Mouse (Mus musculus) C2C12 (cell line): ENCODE results near the gene Mrpl46. TPM values are rescaled to one million over a fixed set of nuclear protein-coding genes. Genes with fewer than 3 reads are reported as not detected.

Experiments used
- H3K27me3 ChIP-seq: one replicate; pipeline ENCODE4 v1.6.1; 2011; ENCODE audit not compliant: control insufficient read depth, insufficient read depth, insufficient read length
- H3K36me3 ChIP-seq: one replicate; pipeline ENCODE4 v1.6.1; 2011; ENCODE audit not compliant: control insufficient read depth, insufficient read depth
- H3K4me3 ChIP-seq: one replicate; pipeline ENCODE4 v1.5.1; 2011; ENCODE audit warnings: mild to moderate bottlenecking, control low read depth; ENCODE audit not compliant: poor library complexity, insufficient read depth, severe bottlenecking
- H3K79me2 ChIP-seq: one replicate; pipeline ENCODE4 v1.6.1; 2011; ENCODE audit not compliant: control insufficient read depth, insufficient read depth
- H3K79me3 ChIP-seq: one replicate; pipeline ENCODE4 v1.6.1; 2011; ENCODE audit warnings: low read depth, control low read depth
- H3ac ChIP-seq: one replicate; pipeline ENCODE3; 2011; ENCODE audit warnings: low read depth; ENCODE audit not compliant: control insufficient read depth, insufficient read length
- CEBPB ChIP-seq: IDR thresholded peaks from one replicate; pipeline ENCODE4 v1.6.1; 2011; ENCODE audit warnings: low read depth, mild to moderate bottlenecking, control low read depth, moderate library complexity
- CTCF ChIP-seq: IDR thresholded peaks from one replicate; pipeline ENCODE4 v1.5.1; 2011; ENCODE audit not compliant: control insufficient read depth, insufficient read depth, insufficient read length
- FOSL1 ChIP-seq: IDR thresholded peaks from one replicate; pipeline ENCODE4 v1.8.0; 2011; ENCODE audit warnings: mild to moderate bottlenecking, low read length; ENCODE audit not compliant: poor library complexity, insufficient read depth, severe bottlenecking
- MAX ChIP-seq: IDR thresholded peaks from one replicate; pipeline ENCODE4 v1.6.1; 2011; ENCODE audit warnings: mild to moderate bottlenecking, control low read depth
- MYOD1 ChIP-seq: IDR thresholded peaks from one replicate; pipeline ENCODE4 v1.6.1; 2011; ENCODE audit warnings: low read depth; ENCODE audit not compliant: control insufficient read depth, insufficient read length
- MYOG ChIP-seq: IDR thresholded peaks from one replicate; pipeline ENCODE4 v1.6.1; 2011; ENCODE audit not compliant: control insufficient read depth, insufficient read length; ENCODE audit errors: extremely low read depth
- USF1 ChIP-seq: IDR thresholded peaks from one replicate; pipeline ENCODE4 v1.6.1; 2011; ENCODE audit warnings: low read depth, mild to moderate bottlenecking, control low read depth, moderate library complexity
- long read RNA-seq, 2 experiments: library from polyadenylated mRNA; unstranded; transcript quantifications; one replicate each; pipeline ENCODE4 v2.0.0; 2019 to 2020
- polyA plus RNA-seq: library from polyadenylated mRNA; unstranded; fragments of >200 nt; fragmentation: generic; extraction: Trizol; gene quantifications from one replicate; pipeline ENCODE4 v1.2.1, GENCODE M21; 2012; ENCODE audit warnings: missing spikeins

The Mrpl46 gene
- polyA plus RNA-seq, result 32.4 TPM
- long read RNA-seq, experiment 1, transcript Mrpl46-201 (4 exons, 1,134 nt), result major isoform, 37 of 38 reads
- long read RNA-seq, experiment 1, partial matches to known transcripts, result 1 of 38 reads
- long read RNA-seq, experiment 1, other reads (novel, unspliced or antisense), result 0 of 38 reads
- long read RNA-seq, experiment 2, transcript Mrpl46-201 (4 exons, 1,134 nt), result major isoform, 18 of 20 reads
- long read RNA-seq, experiment 2, partial matches to known transcripts, result 1 of 20 reads
- long read RNA-seq, experiment 2, other reads (novel, unspliced or antisense), result 1 of 20 reads

DNA sequence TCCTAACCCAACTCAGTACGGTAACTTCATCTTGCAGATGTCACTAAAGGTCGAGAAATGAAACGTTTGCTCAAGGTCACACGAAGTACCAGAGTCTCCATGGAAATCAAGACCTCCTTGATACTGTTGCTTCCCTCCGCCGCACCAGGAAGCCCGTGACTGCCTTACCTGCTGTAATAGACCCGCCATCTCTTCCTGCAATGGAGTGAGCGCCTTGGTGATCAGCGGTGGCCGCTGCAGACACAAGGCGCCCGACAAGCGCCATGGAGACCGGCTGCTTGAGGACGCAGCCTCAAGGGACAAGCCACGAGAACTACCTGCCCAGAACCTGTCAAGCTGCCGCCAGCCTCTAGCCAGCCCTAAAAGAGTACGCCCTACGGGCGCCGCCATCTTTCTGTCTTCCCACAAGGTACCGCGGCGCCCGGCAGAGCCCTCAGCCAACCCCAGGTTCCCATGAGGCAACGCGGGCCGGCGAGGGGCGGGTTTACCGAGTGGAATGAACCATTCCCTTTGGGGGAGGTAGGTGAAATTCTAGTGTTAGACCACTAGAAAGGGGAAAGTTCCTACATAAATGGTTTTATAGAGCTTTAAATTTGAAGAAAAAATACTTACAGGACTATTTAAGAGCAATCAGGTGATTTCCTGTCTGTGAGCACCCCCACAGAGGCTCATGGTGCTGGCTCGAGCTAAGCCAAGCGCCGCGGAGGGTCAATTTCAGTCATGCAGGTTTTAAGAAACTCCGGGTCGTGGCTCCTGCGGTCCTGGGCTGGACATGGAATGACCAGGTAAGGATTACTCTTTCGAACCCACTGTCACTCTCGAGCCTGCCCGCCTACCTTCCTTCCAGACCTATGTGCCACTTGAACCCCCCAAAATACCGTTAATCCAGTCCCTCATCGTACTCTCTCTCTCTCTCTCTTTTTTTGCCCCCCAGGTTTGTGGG, at the start of gene Mrpl46, which contains the start of gene Mrps11:
Mrpl46 (minus strand) TSS at position 893 of the 943 bp plus-strand sequence.
Mrps11 (plus strand) TSS at position 481 of the 943 bp plus-strand sequence.
- TF ChIP-seq FOSL1 (no peak), CEBPB (no peak), USF1 (no peak), CTCF (no peak), MYOG (no peak), MYOD1 (no peak), MAX (no peak)
- Histone ChIP-seq H3K79me3 (peaks cover 7% of the 10 kb centered on the region), H3K79me2 (peaks cover 40% of the 10 kb centered on the region), H3K27me3 (no peaks in the 10 kb centered on the region), H3K4me3 (peak within 1 kb of the TSS; percentile 82), H3K36me3 (peaks cover 27% of the 10 kb centered on the region), H3ac (peak within 1 kb of the TSS; percentile 93)

DNA sequence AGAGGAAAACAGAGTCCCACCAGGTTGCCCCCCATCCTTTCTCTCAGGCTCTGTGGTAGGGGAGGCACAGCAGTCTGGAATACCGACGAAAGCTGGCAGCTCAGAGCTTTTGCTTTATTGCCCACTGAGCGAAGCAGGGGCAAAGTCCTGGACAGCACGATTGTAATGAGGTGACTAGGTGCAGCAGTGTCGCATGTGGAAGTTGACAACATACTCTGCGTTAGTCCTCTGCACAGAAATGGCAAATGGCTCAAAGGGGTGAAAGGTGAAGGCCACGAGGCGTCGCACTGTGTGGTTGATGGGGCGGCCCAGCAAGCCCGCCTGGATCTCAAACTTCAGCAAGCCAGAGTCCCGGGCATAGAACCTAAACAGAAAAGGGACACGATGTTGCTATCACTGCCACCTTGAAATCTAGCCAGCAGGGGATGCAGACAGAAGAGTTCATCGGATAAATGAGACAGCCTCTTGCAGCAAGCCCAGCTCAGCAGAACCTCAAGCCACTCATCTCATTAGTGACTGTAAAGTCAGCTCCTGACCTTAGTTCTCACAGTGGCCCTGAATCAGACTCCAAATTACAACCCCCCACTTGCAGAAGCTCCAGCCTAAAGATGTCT, 44.5 kb upstream of the Mrpl46 start:
- Histone ChIP-seq H3K79me3 (no peaks in the 10 kb centered on the region), H3K27me3 (no peaks in the 10 kb centered on the region), H3ac (no peak overlapping the region), H3K4me3 (no peak overlapping the region), H3K79me2 (no peaks in the 10 kb centered on the region), H3K36me3 (peaks cover 7% of the 10 kb centered on the region)
- TF ChIP-seq CTCF (no peak), FOSL1 (no peak), CEBPB (no peak), USF1 (no peak), MYOD1 (no peak), MYOG (no peak), MAX (no peak)

DNA sequence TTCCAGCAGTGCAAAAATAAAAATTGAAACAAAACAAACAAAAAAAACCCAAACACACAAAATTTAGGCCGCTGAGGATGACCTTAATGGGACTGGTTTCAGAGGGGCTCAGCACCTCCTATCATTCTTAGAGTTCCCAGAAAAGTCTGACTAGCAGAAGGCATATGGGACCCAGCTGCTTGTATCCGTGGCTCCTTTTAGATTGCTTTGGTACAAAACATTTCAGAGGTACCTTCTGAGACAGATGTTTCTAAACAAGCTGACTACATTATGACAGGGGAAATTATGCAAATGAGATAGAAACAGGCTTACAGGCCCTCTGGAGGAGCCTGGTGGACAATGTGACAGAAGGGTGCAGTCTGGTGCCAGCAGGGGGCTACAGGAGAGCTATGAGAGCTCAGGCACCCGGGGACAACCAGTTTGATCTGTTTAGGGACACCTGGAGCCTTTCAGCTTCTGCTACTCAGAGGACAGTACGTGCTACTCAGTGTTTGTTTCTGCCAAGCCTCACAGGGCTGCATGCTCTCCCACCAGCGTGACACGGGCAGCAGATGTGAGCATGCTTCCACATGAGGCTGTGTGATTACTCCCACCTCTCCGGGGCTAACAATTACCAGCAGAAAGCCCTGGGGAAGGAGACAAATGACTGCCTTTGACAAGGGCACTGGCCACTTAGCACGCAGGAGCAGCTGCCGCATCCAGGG, 43.5 kb upstream of the Mrpl46 start:
- peaks cover 7% of the 10 kb centered on the region for H3K36me3 ChIP-seq
- H3K4me3 ChIP-seq, result no peak overlapping the region
- H3K79me3 ChIP-seq, result no peaks in the 10 kb centered on the region
- H3K27me3 ChIP-seq, result no peaks in the 10 kb centered on the region
- TF ChIP-seq FOSL1 (no peak), MYOD1 (no peak), MYOG (no peak)
- no peak overlapping the region for H3ac ChIP-seq
- no peaks in the 10 kb centered on the region for H3K79me2 ChIP-seq

DNA sequence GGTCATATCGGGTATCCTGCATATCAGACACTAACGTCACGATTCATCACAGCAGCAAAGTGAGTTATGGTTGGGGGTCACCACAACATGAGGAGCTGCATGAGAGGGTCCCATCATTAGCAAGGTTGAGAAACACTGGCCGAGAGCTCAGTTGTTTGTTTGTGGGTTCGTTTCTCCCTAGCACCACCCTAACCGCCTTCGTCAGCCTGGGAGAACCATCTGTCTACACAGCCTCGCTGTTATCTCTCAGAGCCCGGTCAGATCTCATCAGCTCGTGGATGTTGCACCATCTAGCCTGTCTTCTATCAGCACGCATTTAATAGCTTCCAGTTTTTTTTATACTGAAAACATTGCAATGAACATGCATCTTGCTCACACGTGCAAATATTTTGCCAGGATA, 35.0 kb upstream of the Mrpl46 start:
- no peaks in the 10 kb centered on the region for H3K79me3 ChIP-seq
- H3K27me3 ChIP-seq, result no peaks in the 10 kb centered on the region
- TF ChIP-seq FOSL1 (no peak), MAX (no peak), MYOD1 (no peak), MYOG (no peak), USF1 (no peak)
- no peak overlapping the region for H3ac ChIP-seq
- H3K79me2 ChIP-seq, result no peaks in the 10 kb centered on the region
- H3K4me3 ChIP-seq, result no peak overlapping the region
- no peaks in the 10 kb centered on the region for H3K36me3 ChIP-seq

- no peak for TF ChIP-seq CEBPB
- TF ChIP-seq FOSL1, result no peak
- TF ChIP-seq MYOG, result no peak
- TF ChIP-seq USF1, result no peak
- no peaks in the 10 kb centered on the region for H3K27me3 ChIP-seq
- H3K4me3 ChIP-seq, result no peak overlapping the region
- no peaks in the 10 kb centered on the region for H3K79me2 ChIP-seq
- no peaks in the 10 kb centered on the region for H3K79me3 ChIP-seq
- no peak overlapping the region for H3ac ChIP-seq
- H3K36me3 ChIP-seq, result no peaks in the 10 kb centered on the region
Observed at GRCm38 (mm10) chr7:78814766-78815165, 31.4 kb upstream of the Mrpl46 start.
